Mouse (Mus musculus): Measurements from ENCODE around the gene Eif2ak4. TPM values are rescaled to one million over a fixed set of nuclear protein-coding genes. Genes with fewer than 3 reads are reported as not detected.

The Eif2ak4 gene
- polyA plus RNA-seq, 2 experiments = 3.7 to 6.3 TPM

GRCm38 (mm10) chr2:118466601-118467000 lies 78.2 kb downstream of the Eif2ak4 start:
- WGBS (ENCODE audit: insufficient replicate concordance) = 34% methylated on average over 1 of the region's 1 CpGs
- H3K36me3 ChIP-seq (replicated peaks; ENCODE audit: control insufficient read depth, insufficient read depth, low read depth) = peaks cover 12% of the 10 kb centered on the region
- ATAC-seq (ENCODE audit: insufficient read depth) (no peak), DNase-seq (ENCODE audit: low read depth in 3 of 3, low spot score in 3 of 3) (no peak)
- no peaks in the 10 kb centered on the region for H3K9me3 ChIP-seq (ENCODE audit: control insufficient read depth, low read length)
- H3K27me3 ChIP-seq (ENCODE audit: control insufficient read depth, insufficient read depth, low read length) = no peaks in the 10 kb centered on the region
- H3K9ac ChIP-seq (replicated peaks) = no peak overlapping the region
- peak; percentile 23; the same call in 1 of the 2 replicates for TF ChIP-seq CTCF (IDR thresholded peaks at IDR 0.05; ENCODE audit: low read depth)
- TF ChIP-seq EP300 (IDR thresholded peaks at IDR 0.05; ENCODE audit: low read depth) = no peak
- H3K27ac ChIP-seq = no peak overlapping the region
- no peak overlapping the region for H3K4me3 ChIP-seq (ENCODE audit: insufficient read depth in 1 of 2, low read depth in 2 of 2, low read length in 2 of 2)
- H3K4me1 ChIP-seq (replicated peaks; ENCODE audit: control insufficient read depth in 2 of 2, insufficient read depth in 2 of 2, low read length in 1 of 2) = no peaks in the 10 kb centered on the region
- H3K4me2 ChIP-seq (ENCODE audit: low read depth) = no peak overlapping the region

GRCm38 (mm10) chr2:118468354-118468753 lies 79.9 kb downstream of the Eif2ak4 start:
- Histone ChIP-seq H3K9me3 (ENCODE audit: control insufficient read depth, low read length) (no peaks in the 10 kb centered on the region), H3K4me2 (ENCODE audit: low read depth) (no peak overlapping the region), H3K36me3 (replicated peaks; ENCODE audit: control insufficient read depth, insufficient read depth, low read depth) (peaks cover 15% of the 10 kb centered on the region), H3K4me3 (ENCODE audit: insufficient read depth in 1 of 2, low read depth in 2 of 2, low read length in 2 of 2) (no peak overlapping the region), H3K9ac (replicated peaks) (no peak overlapping the region), H3K4me1 (replicated peaks; ENCODE audit: control insufficient read depth in 2 of 2, insufficient read depth in 2 of 2, low read length in 1 of 2) (no peaks in the 10 kb centered on the region), H3K27ac (no peak overlapping the region), H3K27me3 (ENCODE audit: control insufficient read depth, insufficient read depth, low read length) (no peaks in the 10 kb centered on the region)
- TF ChIP-seq EP300 (IDR thresholded peaks at IDR 0.05; ENCODE audit: low read depth) (no peak), CTCF (IDR thresholded peaks at IDR 0.05; ENCODE audit: low read depth) (no peak)
- DNase-seq (ENCODE audit: low read depth in 3 of 3, low spot score in 3 of 3) = no peak
- no peak for ATAC-seq (ENCODE audit: insufficient read depth)

DNA sequence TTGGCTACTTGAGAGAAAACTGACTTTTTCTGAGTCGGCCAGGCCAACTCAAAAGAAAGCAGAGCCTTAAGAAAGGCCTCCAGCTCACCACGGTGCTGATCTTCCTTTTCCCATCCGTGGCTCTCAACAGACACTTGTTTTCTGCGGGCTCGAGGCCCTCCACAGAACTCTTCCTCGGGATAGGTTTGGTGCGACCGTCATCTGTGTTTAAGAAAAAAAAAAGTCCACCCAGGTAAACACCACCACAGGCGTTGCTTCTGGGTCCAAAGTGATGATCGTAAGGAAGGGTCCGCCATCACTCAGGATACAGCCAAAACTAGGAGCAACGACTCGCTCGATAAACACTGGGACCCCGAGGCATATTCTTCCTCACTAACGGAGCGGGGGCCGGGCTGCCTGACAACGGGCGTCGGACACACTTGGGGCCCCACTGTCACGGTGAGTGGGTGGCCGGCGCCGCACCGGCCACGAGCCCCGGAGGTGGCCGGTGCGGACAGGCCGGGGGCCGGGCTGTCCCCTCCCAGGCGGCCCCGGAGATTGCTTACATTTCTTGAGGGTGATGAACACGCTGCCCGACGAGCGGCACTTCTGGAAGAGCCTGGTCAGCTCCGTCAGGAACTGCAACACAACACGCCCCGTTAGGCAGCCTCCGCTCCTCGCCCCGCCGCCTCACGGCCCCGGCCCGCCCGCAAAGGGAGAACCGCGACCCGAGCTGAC lies 90.6 kb downstream of the Eif2ak4 start:
- peak; percentile 69 for ATAC-seq (ENCODE audit: insufficient read depth)
- no peak for TF ChIP-seq CTCF (IDR thresholded peaks at IDR 0.05; ENCODE audit: low read depth)
- no peak for TF ChIP-seq EP300 (IDR thresholded peaks at IDR 0.05; ENCODE audit: low read depth)
- no peak for DNase-seq (ENCODE audit: low read depth in 3 of 3, low spot score in 3 of 3)
- Histone ChIP-seq H3K4me2 (ENCODE audit: low read depth) (peak overlapping the region; percentile 63), H3K9ac (replicated peaks) (peak overlapping the region; percentile 94), H3K4me3 (ENCODE audit: insufficient read depth in 1 of 2, low read depth in 2 of 2, low read length in 2 of 2) (peak overlapping the region; percentile 78 to 80), H3K9me3 (ENCODE audit: control insufficient read depth, low read length) (no peaks in the 10 kb centered on the region), H3K4me1 (replicated peaks; ENCODE audit: control insufficient read depth in 2 of 2, insufficient read depth in 2 of 2, low read length in 1 of 2) (peaks cover 5 to 26% of the 10 kb centered on the region in 2 experiments; a peak in 3 of 4 replicates), H3K27ac (peak overlapping the region; percentile 68), H3K36me3 (replicated peaks; ENCODE audit: control insufficient read depth, insufficient read depth, low read depth) (peaks cover 26% of the 10 kb centered on the region), H3K27me3 (ENCODE audit: control insufficient read depth, insufficient read depth, low read length) (no peaks in the 10 kb centered on the region)
- WGBS (ENCODE audit: insufficient replicate concordance) = 2% methylated on average over 50 of the region's 52 CpGs

DNA sequence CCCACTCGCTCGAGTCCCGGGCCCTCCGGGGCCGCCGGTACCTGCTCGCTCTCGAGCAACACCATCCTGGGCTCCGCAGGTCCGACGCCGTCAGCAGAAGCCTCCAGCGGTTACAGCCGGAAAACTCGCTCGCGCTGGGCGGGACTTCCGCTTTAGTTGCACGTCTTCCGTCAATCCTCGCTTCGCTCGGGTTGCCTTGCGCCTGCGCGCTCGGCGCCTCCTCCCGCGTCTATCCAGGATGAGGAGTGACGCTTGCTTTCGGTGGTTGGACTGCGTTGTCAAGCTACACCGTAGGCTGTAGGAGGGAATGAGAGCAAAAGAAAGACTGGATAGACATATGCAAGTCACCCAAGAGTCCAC lies 91.1 kb downstream of the Eif2ak4 start, which contains the start of gene Srp14:
Srp14 (minus strand) TSS at position 162 of the 360 bp plus-strand sequence.
- peak within 1 kb of the TSS; percentile 78 to 80 for H3K4me3 ChIP-seq (ENCODE audit: insufficient read depth in 1 of 2, low read depth in 2 of 2, low read length in 2 of 2)
- peak; percentile 90 for ATAC-seq (ENCODE audit: insufficient read depth)
- TF ChIP-seq CTCF (IDR thresholded peaks at IDR 0.05; ENCODE audit: low read depth) (no peak; the same call in 1 of the 2 replicates), EP300 (IDR thresholded peaks at IDR 0.05; ENCODE audit: low read depth) (no peak)

GRCm38 (mm10) chr2:118480886-118481285 lies 92.5 kb downstream of the Eif2ak4 start:
- H3K27ac ChIP-seq = peak overlapping the region; percentile 7
- no peak overlapping the region for H3K9ac ChIP-seq (replicated peaks)
- H3K4me2 ChIP-seq (ENCODE audit: low read depth) = peak overlapping the region; percentile 31
- ATAC-seq (ENCODE audit: insufficient read depth) (0 out of 2 replicates have a peak, but pooled peaks have one; percentile 12), DNase-seq (ENCODE audit: low read depth in 3 of 3, low spot score in 3 of 3) (peak in 1 of 3 experiments; percentile 28)
- 79% methylated on average over 7 of the region's 7 CpGs for WGBS (ENCODE audit: insufficient replicate concordance)
- H3K27me3 ChIP-seq (ENCODE audit: control insufficient read depth, insufficient read depth, low read length) = no peaks in the 10 kb centered on the region
- no peak for TF ChIP-seq EP300 (IDR thresholded peaks at IDR 0.05; ENCODE audit: low read depth)
- TF ChIP-seq CTCF (IDR thresholded peaks at IDR 0.05; ENCODE audit: low read depth) = no peak
- H3K4me3 ChIP-seq (ENCODE audit: insufficient read depth in 1 of 2, low read depth in 2 of 2, low read length in 2 of 2) = no peak overlapping the region
- H3K9me3 ChIP-seq (ENCODE audit: control insufficient read depth, low read length) = no peaks in the 10 kb centered on the region
- peaks cover 12% of the 10 kb centered on the region for H3K36me3 ChIP-seq (replicated peaks; ENCODE audit: control insufficient read depth, insufficient read depth, low read depth)
- peaks cover 5 to 26% of the 10 kb centered on the region in 2 experiments; a peak in 3 of 4 replicates for H3K4me1 ChIP-seq (replicated peaks; ENCODE audit: control insufficient read depth in 2 of 2, insufficient read depth in 2 of 2, low read length in 1 of 2)

More for the DNA sequence above, 91.1 kb downstream of the Eif2ak4 start, which contains the start of gene Srp14:
- H3K36me3 ChIP-seq (replicated peaks; ENCODE audit: control insufficient read depth, insufficient read depth, low read depth) = peaks cover 22% of the 10 kb centered on the region
- H3K9me3 ChIP-seq (ENCODE audit: control insufficient read depth, low read length) = no peaks in the 10 kb centered on the region
- DNase-seq (ENCODE audit: low read depth in 3 of 3, low spot score in 3 of 3) = peak; percentile 90 to 93 (median 91)
- H3K27ac ChIP-seq = peak within 1 kb of the TSS; percentile 68
- peak within 1 kb of the TSS; percentile 63 for H3K4me2 ChIP-seq (ENCODE audit: low read depth)
- peaks cover 5 to 26% of the 10 kb centered on the region in 2 experiments; a peak in 3 of 4 replicates for H3K4me1 ChIP-seq (replicated peaks; ENCODE audit: control insufficient read depth in 2 of 2, insufficient read depth in 2 of 2, low read length in 1 of 2)
- H3K27me3 ChIP-seq (ENCODE audit: control insufficient read depth, insufficient read depth, low read length) = no peaks in the 10 kb centered on the region
- peak within 1 kb of the TSS; percentile 94 for H3K9ac ChIP-seq (replicated peaks)
- under 1% methylated on average over 35 of the region's 35 CpGs for WGBS (ENCODE audit: insufficient replicate concordance)

Data from liver, embryonic 14.5 days (tissue).